Mouse (Mus musculus) cortical plate, adult 2 months (tissue): Measurements from ENCODE around the gene Tent5b. TPM values are rescaled to one million over a fixed set of nuclear protein-coding genes. Genes with fewer than 3 reads are reported as not detected.

Experiments used
- H3K27ac ChIP-seq: fragments of 200-500 bp; 2 replicates; pipeline ENCODE4 v1.5.1; 2012; ENCODE audit warnings: low read length, control low read depth, inconsistent platforms; ENCODE audit not compliant: insufficient read depth
- H3K4me1 ChIP-seq: fragments of 200-500 bp; 2 replicates; pipeline ENCODE4 v1.6.1; 2011; ENCODE audit warnings: low read length; ENCODE audit not compliant: control insufficient read depth, insufficient read depth
- H3K4me3 ChIP-seq: fragments of 200-500 bp; 2 replicates; pipeline ENCODE4 v1.5.1; 2011; ENCODE audit warnings: mild to moderate bottlenecking, low read length, control low read depth; ENCODE audit not compliant: insufficient read depth
- CTCF ChIP-seq: fragments of 200-500 bp; IDR thresholded peaks from 2 replicates; pipeline ENCODE4 v1.5.1; 2011; ENCODE audit warnings: mild to moderate bottlenecking, control low read depth, low read length; ENCODE audit not compliant: insufficient read depth; ENCODE audit errors: extremely low read depth
- POLR2A ChIP-seq: fragments of 200-500 bp; IDR thresholded peaks from 2 replicates; pipeline ENCODE4 v1.6.1; 2011; ENCODE audit warnings: mild to moderate bottlenecking, low read length, control low read depth; ENCODE audit not compliant: insufficient read depth; ENCODE audit errors: extremely low read depth
- polyA plus RNA-seq: library from polyadenylated mRNA; depleted of rRNA; stranded (reverse); fragments of >200 nt; gene quantifications from 2 replicates; pipeline ENCODE4 v1.2.3, GENCODE M21; 2012

The Tent5b gene
- polyA plus RNA-seq, 1 experiment: 0.06 TPM

GRCm38 (mm10) chr4:133485691-133486425 lies 5.9 kb downstream of the Tent5b start:
- no peak for TF ChIP-seq POLR2A
- TF ChIP-seq CTCF: no peak
- Histone ChIP-seq H3K4me3 (no peak overlapping the region), H3K4me1 (no peaks in the 10 kb centered on the region), H3K27ac (no peak overlapping the region)

GRCm38 (mm10) chr4:133486673-133487357 lies 6.9 kb downstream of the Tent5b start:
- no peaks in the 10 kb centered on the region for H3K4me1 ChIP-seq
- H3K27ac ChIP-seq: no peak overlapping the region
- H3K4me3 ChIP-seq: no peak overlapping the region
- no peak for TF ChIP-seq CTCF
- TF ChIP-seq POLR2A: no peak

- no peaks in the 10 kb centered on the region for H3K4me1 ChIP-seq
- TF ChIP-seq POLR2A (no peak), CTCF (no peak)
- no peak overlapping the region for H3K27ac ChIP-seq
- H3K4me3 ChIP-seq: no peak overlapping the region
Observed at GRCm38 (mm10) chr4:133488619-133489392, 8.9 kb downstream of the Tent5b start.

GRCm38 (mm10) chr4:133489489-133490245 lies 9.7 kb downstream of the Tent5b start:
- no peak for TF ChIP-seq POLR2A
- no peak for TF ChIP-seq CTCF
- no peak overlapping the region for H3K27ac ChIP-seq
- no peak overlapping the region for H3K4me3 ChIP-seq
- H3K4me1 ChIP-seq: no peaks in the 10 kb centered on the region

GRCm38 (mm10) chr4:133491800-133492199 lies 11.9 kb downstream of the Tent5b start:
- no peak for TF ChIP-seq CTCF
- no peak for TF ChIP-seq POLR2A
- no peak overlapping the region for H3K27ac ChIP-seq
- H3K4me1 ChIP-seq: peaks cover 2% of the 10 kb centered on the region; the same call in 1 of the 2 replicates
- no peak overlapping the region for H3K4me3 ChIP-seq

GRCm38 (mm10) chr4:133493895-133494294 lies 14.0 kb downstream of the Tent5b start:
- TF ChIP-seq CTCF: no peak
- TF ChIP-seq POLR2A: no peak
- Histone ChIP-seq H3K4me1 (peaks cover 2% of the 10 kb centered on the region; the same call in 1 of the 2 replicates), H3K27ac (no peak overlapping the region), H3K4me3 (peak overlapping the region; percentile 19; the same call in 1 of the 2 replicates)

GRCm38 (mm10) chr4:133494432-133494831 lies 14.5 kb downstream of the Tent5b start:
- Histone ChIP-seq H3K4me3 (peak overlapping the region; percentile 19), H3K27ac (no peak overlapping the region), H3K4me1 (peaks cover 2% of the 10 kb centered on the region; the same call in 1 of the 2 replicates)
- TF ChIP-seq POLR2A: no peak
- peak; percentile 73 for TF ChIP-seq CTCF

- H3K27ac ChIP-seq: no peak overlapping the region
- H3K4me3 ChIP-seq: no peak overlapping the region; the same call in 1 of the 2 replicates
- H3K4me1 ChIP-seq: peaks cover 2% of the 10 kb centered on the region; the same call in 1 of the 2 replicates
- TF ChIP-seq CTCF (no peak), POLR2A (no peak)
Observed at GRCm38 (mm10) chr4:133494867-133495266, 14.9 kb downstream of the Tent5b start.

GRCm38 (mm10) chr4:133495711-133496110 lies 15.8 kb downstream of the Tent5b start:
- Histone ChIP-seq H3K4me1 (peaks cover 2% of the 10 kb centered on the region; the same call in 1 of the 2 replicates), H3K27ac (no peak overlapping the region), H3K4me3 (peak overlapping the region; percentile 74)
- TF ChIP-seq CTCF: no peak
- no peak for TF ChIP-seq POLR2A
